Mouse (Mus musculus) naive thymus-derived CD4-positive, alpha-beta T cell, adult 2 months (primary cell): ENCODE measurements around the gene Csrnp2.

Experiments used
- DNase-seq: peaks from one replicate; pipeline ENCODE4 v3.0.0-alpha.2; 2011; ENCODE audit warnings: low read depth

The Csrnp2 gene

DNA sequence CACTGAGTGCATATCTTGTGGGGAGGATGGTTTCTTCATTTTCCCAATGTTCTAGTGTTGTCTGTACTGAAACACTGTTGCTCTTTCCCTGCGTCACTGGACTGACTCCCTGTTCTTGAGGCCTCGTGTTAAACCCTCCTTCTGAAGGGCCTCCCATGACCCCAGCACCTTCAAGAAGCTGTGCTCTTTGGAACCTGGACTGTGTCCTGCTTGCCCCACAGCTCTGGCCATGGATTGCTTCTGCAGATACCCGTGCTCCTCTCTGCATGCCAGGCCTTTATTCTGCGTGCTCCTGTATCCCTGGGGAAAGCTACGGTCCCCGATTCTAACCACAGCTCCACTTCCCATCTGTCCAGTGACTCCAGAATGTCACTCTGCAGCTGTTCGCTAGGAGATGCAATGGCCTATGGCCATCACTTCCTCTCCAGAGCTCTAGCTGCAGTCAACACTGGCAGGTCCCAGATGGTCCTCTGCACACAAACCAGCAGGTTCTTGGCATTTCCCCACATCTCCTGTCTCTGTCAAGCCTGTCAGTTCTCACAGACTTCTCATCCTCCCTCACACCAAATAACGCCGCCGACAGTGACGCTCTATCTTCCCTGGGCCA lies 65.2 kb downstream of the Csrnp2 start:
- DNase-seq: no peak
